Mouse (Mus musculus): ENCODE measurements at regions not wholly inside any gene's neighbourhood (a gene's known extent, or its start where the extent isn't known, plus 50 kb on each side); places are given as distances from the start of the nearest gene placed in this dataset.

DNA sequence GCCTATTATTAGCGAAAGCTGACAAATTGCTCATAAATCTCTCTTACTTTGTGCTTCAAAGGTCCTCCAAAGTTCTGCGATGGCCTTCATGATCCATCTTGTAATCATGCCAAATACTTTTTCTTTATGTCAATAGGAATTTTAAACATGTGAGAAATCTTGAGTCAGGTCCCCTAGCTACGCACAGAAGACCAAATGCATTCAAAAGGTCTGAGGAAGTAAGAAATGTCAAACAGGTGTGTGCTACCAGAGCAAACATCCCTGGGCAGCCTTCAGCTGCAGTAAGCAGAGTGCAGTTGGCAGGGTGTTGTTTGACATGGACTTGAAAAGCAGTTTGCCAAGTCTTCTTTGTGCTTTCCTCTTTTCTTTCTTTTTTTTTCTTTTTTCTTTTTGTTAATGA is 125.2 kb upstream of the Pkn2 start:
- DNase-seq: no peak

DNA sequence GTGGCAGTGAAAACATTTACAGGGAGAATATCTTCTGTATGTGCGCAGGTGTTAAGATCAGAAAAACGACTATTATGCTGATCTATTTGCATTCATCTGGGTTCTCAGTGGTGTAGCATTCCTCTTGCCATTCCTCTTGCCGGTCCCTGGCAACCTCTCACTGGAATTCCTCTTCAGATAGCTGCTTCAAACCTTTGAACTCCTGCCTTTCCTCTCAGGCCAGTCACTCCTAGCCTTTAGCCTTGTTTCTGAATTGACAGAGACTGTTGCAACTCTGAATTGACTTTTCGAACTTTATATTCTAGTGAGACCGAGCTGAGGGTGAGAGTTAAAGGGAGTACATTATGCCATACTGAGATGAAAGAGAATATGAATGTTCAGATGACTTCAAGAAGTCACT is 120.1 kb upstream of the Pkn2 start:
- DNase-seq: no peak

GRCm38 (mm10) chr3:142995981-142996743 is 114.4 kb upstream of the Pkn2 start:
- DNase-seq: no peak

DNA sequence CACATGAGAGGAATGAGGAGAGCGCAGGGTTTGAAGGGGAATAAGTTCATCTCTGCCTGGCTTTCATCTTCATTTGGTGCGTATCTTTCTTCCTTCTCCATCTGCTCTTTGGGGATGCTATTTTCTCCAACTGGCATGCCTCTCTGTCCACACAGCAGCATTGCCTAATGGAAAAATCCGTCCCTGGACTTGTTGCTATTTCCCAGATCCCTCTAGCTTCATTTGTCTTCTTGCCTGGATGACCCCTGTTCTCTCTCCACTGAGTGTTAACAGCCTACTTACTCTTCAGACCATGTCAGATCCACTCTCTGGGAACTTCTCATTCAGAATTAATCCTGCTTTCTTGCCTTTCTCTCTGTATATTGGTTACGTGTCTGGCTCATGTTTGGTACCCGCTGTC is 102.7 kb upstream of the Pkn2 start:
- DNase-seq: no peak

GRCm38 (mm10) chr3:142981221-142981620 is 99.4 kb upstream of the Pkn2 start:
- DNase-seq: no peak

DNA sequence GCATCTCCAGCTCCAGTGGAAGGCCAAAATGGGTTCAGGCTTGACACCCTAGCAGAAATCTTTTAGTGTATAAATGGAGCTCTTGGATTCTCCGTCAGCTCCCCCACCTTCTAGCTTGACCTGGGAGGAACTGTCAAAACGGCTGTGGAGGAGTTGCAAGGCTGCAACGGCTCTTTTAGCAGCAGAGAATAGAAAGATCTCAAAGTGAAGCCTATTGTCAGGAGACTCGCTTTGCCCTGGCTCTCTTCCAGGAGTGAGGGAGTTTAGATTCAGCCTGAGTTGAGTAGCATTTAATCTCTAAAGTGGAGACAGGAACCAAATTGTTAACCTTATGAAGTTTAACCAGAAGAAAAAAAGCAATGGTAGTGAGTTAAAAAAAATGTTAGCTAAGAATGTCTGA is 97.4 kb upstream of the Pkn2 start:
- DNase-seq: peak; percentile 38

DNA sequence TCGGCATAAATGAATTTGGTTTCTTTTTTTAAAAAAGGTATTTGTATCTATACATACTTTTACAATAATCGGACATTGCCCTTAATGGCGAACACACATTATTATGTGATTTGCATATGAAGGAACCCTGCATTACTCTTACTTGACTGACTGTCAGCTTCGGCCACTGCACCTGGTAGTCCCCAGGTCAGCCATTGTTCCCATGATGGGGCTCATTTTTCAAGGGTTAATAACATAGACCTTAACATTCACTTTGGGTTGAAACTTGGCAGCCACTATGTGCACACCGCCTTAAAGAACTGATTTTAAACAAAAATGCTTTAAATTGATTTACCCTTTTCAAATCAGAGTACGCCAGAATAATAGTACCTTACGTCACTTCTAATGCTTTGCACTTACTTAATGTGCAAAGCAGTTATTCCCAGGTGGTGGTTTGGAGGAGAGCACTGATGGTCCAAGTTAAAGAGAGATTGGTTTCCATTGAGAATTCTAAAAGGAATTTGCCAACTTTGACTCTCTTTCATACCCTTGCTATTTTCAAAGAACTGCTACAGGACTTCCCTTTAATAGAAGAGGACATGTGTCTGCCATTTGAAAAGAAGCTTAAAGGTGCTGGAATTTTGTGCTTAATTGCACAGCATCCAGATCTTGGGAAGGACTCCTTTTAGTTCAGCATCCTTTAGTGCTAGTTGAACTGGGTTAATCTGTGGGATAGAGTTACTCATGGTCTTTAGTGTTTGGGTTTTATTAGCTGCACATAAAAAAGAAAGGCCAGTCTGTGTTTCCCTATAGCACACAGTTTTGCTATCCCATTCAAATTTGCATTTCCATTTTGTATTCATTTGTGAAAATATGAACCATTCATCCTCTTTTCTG is 95.0 kb upstream of the Pkn2 start:
- no peak for DNase-seq

- DNase-seq: no peak
Measured at GRCm38 (mm10) chr3:142975606-142976005, 93.8 kb upstream of the Pkn2 start.

- DNase-seq: no peak
Measured at GRCm38 (mm10) chr3:142969501-142969900, 87.7 kb upstream of the Pkn2 start.

GRCm38 (mm10) chr3:142965604-142966003 is 83.8 kb upstream of the Pkn2 start:
- peak; percentile 26 for DNase-seq

DNA sequence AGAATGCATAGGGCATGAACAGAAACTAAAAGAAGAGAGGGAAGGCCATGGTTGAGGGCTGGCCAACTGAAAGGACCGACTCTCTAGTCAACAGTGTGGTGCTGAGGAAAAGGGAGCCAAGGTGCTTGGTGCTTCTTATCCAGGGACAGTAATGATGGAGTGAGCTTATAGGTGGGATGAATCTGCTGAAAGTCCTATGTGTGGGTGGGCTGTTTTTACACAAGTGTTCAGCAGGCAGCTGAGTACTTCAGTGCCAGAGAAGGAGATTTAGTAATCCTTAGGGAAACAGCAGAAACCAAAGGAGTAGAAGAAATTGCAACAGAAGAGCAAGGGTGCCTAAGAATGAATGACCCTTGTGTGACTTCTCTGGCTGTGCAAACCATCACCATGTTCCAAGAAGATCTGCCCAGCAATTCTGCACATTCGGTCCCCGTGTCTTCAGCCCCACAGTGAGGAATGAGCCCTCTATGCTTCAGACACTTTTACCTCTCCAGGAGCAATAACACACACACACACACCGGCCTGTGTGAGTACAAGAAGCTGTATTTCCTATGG is 82.1 kb upstream of the Pkn2 start:
- DNase-seq: no peak

GRCm38 (mm10) chr3:142957768-142958167 is 76.0 kb upstream of the Pkn2 start:
- DNase-seq: no peak

GRCm38 (mm10) chr3:142948771-142949170 is 67.0 kb upstream of the Pkn2 start:
- peak; percentile 82 for DNase-seq

- DNase-seq: no peak
Measured at GRCm38 (mm10) chr3:142941319-142942024, 59.7 kb upstream of the Pkn2 start.

DNA sequence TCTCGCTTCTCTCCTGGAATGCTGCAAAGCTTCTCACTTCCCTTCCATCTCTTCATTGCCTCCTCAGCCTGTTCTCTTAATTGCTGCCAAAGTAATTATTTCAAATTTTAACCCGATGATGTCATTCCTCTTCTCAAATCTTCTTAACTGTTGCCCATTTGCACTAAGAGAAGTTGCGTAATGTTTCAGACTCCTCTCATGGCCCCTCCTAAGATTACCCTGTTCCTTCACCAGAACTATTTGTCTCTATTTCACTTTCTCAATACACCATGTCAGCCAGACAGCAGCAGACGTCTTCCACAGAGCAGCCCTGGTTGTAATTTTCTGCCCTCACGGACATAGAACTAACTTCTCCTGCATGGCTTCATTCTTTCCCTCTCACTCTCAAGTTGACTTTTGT is 59.1 kb upstream of the Pkn2 start:
- DNase-seq: no peak

- DNase-seq: no peak
Measured at GRCm38 (mm10) chr3:142939773-142940172, 58.0 kb upstream of the Pkn2 start.

GRCm38 (mm10) chr3:142935949-142936348 is 54.1 kb upstream of the Pkn2 start:
- DNase-seq: no peak

DNA sequence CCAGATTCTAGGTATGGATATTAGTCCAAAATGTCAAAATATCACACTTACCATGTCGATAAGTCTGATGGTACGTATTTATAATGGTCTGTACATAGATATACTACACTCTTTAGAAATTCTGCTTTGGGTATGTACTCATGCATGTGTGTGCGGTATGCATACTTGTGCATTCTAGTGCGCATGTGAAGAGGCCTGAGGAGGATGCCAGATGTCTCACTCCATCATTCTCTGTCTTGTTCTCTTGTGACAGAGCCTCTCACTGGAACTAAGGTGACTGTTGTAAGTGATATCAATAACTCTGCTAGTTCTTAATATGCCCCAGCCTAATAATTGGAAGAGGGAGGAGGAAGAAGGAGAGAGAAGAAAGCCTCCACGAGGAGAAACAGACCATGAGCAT is 52.5 kb upstream of the Pkn2 start:
- DNase-seq: no peak

DNA sequence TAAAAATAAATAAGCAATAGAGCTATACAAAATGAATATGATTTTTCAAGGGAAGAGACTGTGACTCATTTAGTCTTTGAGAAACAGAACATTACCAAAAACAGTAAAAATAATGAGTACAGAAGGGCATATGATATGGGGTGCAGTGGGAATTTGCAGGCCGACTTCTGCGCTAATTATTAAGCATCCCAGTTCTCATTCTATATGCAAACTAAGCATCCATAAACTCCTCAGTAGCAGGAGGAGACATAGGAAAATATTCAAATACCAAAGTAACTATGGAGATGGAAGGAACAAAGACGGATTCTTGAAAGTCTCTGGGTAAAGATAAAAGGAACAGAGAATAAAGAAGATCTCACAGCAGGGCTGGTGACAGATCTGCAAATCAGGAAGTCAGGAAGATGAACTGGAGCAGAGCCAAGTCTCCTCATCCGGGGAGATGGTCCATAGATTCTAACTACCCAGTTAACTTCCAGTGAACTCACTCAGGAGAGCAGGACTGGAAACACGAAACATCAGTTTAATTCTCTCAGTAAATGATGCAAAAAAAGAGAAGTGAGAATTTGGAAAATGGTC is 52.0 kb upstream of the Pkn2 start:
- no peak for DNase-seq
